Mouse (Mus musculus) myocyte (in vitro differentiated cells): ENCODE results near the gene Hist1h3f.

Source experiments
- E2F4 ChIP-seq: IDR thresholded peaks from one replicate; pipeline ENCODE4 v1.6.1; 2011; ENCODE audit warnings: mild to moderate bottlenecking, control low read depth, moderate library complexity; ENCODE audit not compliant: insufficient read depth
- MAX ChIP-seq: IDR thresholded peaks from one replicate; pipeline ENCODE4 v1.6.1; 2011; ENCODE audit warnings: low read depth, mild to moderate bottlenecking, control low read depth
- MYOG ChIP-seq, 3 experiments: IDR thresholded peaks; one replicate each; pipeline ENCODE4 v1.6.1; 2011; ENCODE audit warnings: control low read depth in 2 of 3, low read depth in 2 of 3, mild to moderate bottlenecking in 2 of 3; ENCODE audit not compliant: insufficient read length in 2 of 3, control insufficient read depth in 1 of 3, insufficient read depth in 1 of 3
- POLR2A ChIP-seq: IDR thresholded peaks from one replicate; pipeline ENCODE4 v1.6.1; 2011; ENCODE audit warnings: low read depth, mild to moderate bottlenecking, control low read depth, moderate library complexity; ENCODE audit not compliant: insufficient read length
- SRF ChIP-seq: IDR thresholded peaks from one replicate; pipeline ENCODE4 v1.6.1; 2011; ENCODE audit warnings: low read depth; ENCODE audit not compliant: control insufficient read depth, insufficient read length
- TCF12 ChIP-seq: IDR thresholded peaks from one replicate; pipeline ENCODE4 v1.6.1; 2011; ENCODE audit warnings: mild to moderate bottlenecking, control low read depth; ENCODE audit not compliant: poor library complexity, insufficient read depth, severe bottlenecking

DNA sequence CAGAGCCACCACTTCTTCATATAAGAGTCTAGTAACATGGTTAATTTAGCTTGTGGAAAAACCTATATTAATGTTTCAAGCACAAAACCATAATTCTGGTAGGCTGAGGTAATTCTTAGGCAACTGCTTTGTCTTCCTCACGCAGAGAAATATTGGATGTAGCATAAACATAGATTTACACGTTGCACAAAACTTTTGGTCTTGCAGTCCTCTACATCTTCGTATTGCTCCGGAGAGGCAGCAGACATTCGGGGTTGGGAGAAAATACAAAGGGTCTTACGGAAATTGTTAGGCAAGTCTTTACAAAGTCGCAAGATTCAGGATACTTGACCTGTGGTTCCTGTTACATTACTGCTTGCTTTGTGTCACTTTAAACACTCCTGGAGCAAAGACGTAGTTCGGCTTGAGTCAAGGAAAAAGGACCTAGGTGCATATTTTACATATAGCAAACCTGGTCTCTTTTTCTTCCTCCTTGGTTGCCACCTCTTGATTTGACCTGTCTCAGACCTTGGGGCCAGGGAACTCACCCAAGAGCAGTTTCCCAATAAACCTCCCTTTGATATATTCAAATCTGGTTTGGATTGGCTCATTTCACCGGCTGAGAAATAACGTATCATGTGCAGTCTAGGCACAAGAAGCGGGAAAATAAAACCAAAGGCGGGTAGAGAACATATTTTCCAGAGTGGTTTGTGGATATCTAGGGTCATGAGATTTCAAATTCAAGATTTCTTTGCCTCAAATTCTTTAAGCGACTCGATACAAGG, 9.3 kb upstream of the Hist1h3f start:
- TF ChIP-seq TCF12 (no peak), POLR2A (no peak), MAX (no peak), SRF (no peak), MYOG (IDR thresholded peaks at IDR 0.05; ENCODE audit: control insufficient read depth in 1 of 3, insufficient read depth in 1 of 3, insufficient read length in 2 of 3, low read depth in 2 of 3) (no peak), E2F4 (no peak)
